Mouse (Mus musculus) bone marrow macrophage, adult 2 months (primary cell): ENCODE measurements at regions not wholly inside any gene's neighbourhood (a gene's known extent, or its start where the extent isn't known, plus 50 kb on each side); places are given as distances from the start of the nearest gene placed in this dataset.

ENCODE experiments used
- H3K27ac ChIP-seq: 2 replicates; pipeline ENCODE4 v1.5.1; 2012; ENCODE audit warnings: low read depth, low read length; ENCODE audit not compliant: insufficient read depth
- H3K4me1 ChIP-seq: 2 replicates; pipeline ENCODE4 v1.6.1; 2012; ENCODE audit warnings: low read length; ENCODE audit not compliant: control insufficient read depth, insufficient read depth
- H3K4me3 ChIP-seq: 2 replicates; pipeline ENCODE4 v1.5.1; 2012; ENCODE audit warnings: mild to moderate bottlenecking, low read length, moderate library complexity; ENCODE audit not compliant: insufficient read depth
- CTCF ChIP-seq: IDR thresholded peaks from 2 replicates; pipeline ENCODE4 v1.5.1; 2012; ENCODE audit warnings: low read depth, mild to moderate bottlenecking, low read length, moderate library complexity
- POLR2A ChIP-seq: IDR thresholded peaks from 2 replicates; pipeline ENCODE4 v1.6.1; 2012; ENCODE audit warnings: mild to moderate bottlenecking, low read depth, low read length, borderline replicate concordance

GRCm38 (mm10) chr1:73673851-73674235 lies 450.4 kb downstream of the Tns1 start:
- no peak overlapping the region for H3K4me3 ChIP-seq
- no peak for TF ChIP-seq POLR2A
- TF ChIP-seq CTCF, result no peak
- no peaks in the 10 kb centered on the region for H3K4me1 ChIP-seq
- H3K27ac ChIP-seq, result no peak overlapping the region

- Histone ChIP-seq H3K4me3 (no peak overlapping the region), H3K27ac (no peak overlapping the region), H3K4me1 (no peaks in the 10 kb centered on the region)
- TF ChIP-seq CTCF (no peak), POLR2A (no peak)
Observed at GRCm38 (mm10) chr1:73673191-73673850, 450.9 kb downstream of the Tns1 start.

GRCm38 (mm10) chr1:73672239-73672638 lies 452.0 kb downstream of the Tns1 start:
- Histone ChIP-seq H3K27ac (no peak overlapping the region), H3K4me3 (no peak overlapping the region), H3K4me1 (no peaks in the 10 kb centered on the region)
- TF ChIP-seq CTCF (no peak), POLR2A (no peak)

DNA sequence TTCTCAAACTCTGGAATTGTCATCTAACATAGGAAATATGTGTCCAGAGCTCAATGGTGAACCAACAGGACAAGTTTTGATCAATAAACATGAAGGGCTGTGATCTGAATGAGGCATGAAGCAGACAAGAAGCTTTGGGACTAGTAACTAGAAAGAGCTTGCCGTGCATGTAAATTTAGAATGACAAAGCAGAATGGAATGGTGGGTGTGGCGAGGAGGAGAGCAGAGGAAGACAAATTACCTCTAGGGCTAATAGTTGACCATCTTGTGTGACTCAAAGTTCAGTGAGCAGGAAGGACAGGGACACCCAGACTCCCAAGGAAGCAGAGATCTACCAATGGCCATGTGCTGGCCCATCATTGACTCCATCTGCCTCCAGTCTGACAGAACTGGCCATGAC lies 455.6 kb downstream of the Tns1 start:
- Histone ChIP-seq H3K27ac (no peak overlapping the region), H3K4me1 (no peaks in the 10 kb centered on the region), H3K4me3 (no peak overlapping the region)
- TF ChIP-seq POLR2A (no peak), CTCF (no peak)

DNA sequence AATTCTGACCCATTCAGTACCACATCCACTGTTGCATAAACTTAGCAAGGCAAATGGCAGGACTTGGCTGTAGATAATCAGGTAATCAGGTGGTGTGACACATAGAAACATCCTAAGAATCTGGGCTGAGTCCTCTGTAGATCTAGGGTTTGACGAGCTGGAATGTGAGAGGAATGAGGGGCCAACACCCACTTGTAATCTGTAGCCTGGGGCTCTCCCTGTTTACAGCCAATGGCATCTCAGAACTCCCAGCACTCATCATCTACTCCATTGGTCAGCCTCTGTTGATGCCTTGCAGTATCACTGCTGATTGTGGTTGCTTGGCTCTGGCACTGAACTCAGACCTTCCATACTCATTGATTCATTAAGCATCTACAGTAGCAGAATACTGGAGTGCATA lies 460.7 kb downstream of the Tns1 start:
- H3K4me1 ChIP-seq, result no peaks in the 10 kb centered on the region
- H3K4me3 ChIP-seq, result no peak overlapping the region
- H3K27ac ChIP-seq, result no peak overlapping the region
- no peak for TF ChIP-seq POLR2A
- no peak for TF ChIP-seq CTCF

DNA sequence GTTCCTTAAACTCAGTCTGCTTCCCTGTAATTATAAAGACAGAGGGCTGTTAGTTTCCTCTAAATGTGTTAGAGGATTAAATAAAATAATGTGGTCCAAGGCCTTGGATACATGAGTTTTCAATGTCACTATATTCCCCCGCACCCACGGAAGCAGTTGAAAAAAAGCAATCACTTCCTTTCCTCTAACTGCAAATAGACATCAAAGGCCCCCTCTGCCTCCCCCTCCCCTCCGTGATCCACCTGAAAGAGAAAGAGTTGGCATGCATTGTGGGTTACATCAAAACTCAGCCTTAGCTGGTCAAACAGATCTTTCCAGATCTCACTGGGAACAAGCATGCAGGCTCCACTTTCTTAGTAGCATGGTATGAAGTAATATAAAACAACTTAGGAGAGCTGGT lies 479.2 kb downstream of the Tns1 start:
- Histone ChIP-seq H3K4me1 (no peaks in the 10 kb centered on the region), H3K27ac (no peak overlapping the region), H3K4me3 (no peak overlapping the region)
- TF ChIP-seq POLR2A (no peak), CTCF (no peak)

- H3K27ac ChIP-seq, result no peak overlapping the region
- H3K4me1 ChIP-seq, result no peaks in the 10 kb centered on the region
- TF ChIP-seq CTCF, result no peak
- H3K4me3 ChIP-seq, result no peak overlapping the region
Observed at GRCm38 (mm10) chr1:73644394-73644793, 479.9 kb downstream of the Tns1 start.

DNA sequence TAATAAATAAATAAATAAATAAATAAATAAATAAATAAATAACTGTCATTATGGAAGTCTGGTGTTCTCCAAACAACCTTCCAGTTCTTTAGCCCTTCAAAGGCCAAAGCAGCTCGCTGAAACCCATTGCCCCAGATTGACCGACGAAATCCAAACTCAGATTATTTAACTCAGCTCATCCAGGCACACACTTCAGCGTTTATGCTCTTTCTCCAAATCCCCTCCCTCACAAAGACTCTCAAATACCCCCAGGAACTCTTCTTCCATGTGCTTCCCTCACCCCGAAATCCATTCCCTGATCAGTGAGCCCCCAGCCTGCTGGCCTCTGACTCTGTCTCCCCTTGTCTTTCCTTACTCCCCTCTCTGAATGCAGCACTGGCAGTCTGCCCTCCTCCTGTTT lies 480.8 kb downstream of the Tns1 start:
- Histone ChIP-seq H3K4me3 (no peak overlapping the region), H3K27ac (no peak overlapping the region), H3K4me1 (no peaks in the 10 kb centered on the region)
- TF ChIP-seq POLR2A, result no peak
- no peak for TF ChIP-seq CTCF

DNA sequence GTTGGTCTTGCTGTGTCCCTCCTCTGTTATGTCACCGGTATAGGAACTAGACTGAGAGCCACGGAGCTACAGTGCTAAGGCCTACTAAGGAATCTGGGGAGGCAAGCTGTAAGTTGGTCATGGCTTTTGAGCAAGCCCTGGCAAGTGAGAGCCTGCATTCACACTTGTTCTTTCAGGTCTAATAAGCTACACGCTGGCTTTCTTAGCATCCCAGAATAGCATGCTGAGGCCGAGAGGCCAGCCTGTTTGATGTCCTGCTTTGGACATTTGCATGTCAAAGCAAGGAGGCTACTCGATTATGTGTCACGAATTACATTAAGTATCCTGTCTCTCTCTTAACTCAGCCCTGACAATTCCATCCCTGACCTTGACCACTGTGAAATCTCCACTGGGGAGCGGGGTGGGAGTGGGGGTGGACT lies 481.5 kb downstream of the Tns1 start:
- Histone ChIP-seq H3K4me3 (no peak overlapping the region), H3K4me1 (no peaks in the 10 kb centered on the region), H3K27ac (no peak overlapping the region)
- TF ChIP-seq CTCF, result no peak
- TF ChIP-seq POLR2A, result no peak

- H3K4me1 ChIP-seq, result no peaks in the 10 kb centered on the region
- TF ChIP-seq CTCF (no peak), POLR2A (no peak)
- no peak overlapping the region for H3K4me3 ChIP-seq
- H3K27ac ChIP-seq, result no peak overlapping the region
Observed at GRCm38 (mm10) chr1:73641456-73641855, 482.8 kb downstream of the Tns1 start.

- H3K4me3 ChIP-seq, result no peak overlapping the region
- TF ChIP-seq POLR2A (no peak), CTCF (no peak)
- H3K27ac ChIP-seq, result no peak overlapping the region
- H3K4me1 ChIP-seq, result no peaks in the 10 kb centered on the region
Observed at GRCm38 (mm10) chr1:73640726-73641451, 483.4 kb downstream of the Tns1 start.
